Mouse (Mus musculus) small intestine, adult 2 months (tissue): ENCODE data around the gene E030025P04Rik. TPM values are rescaled to one million over a fixed set of nuclear protein-coding genes. Genes with fewer than 3 reads are reported as not detected.

ENCODE experiments used
- H3K27ac ChIP-seq: fragments of 200-500 bp; 2 replicates; pipeline ENCODE4 v1.5.1; 2012; ENCODE audit warnings: low read depth, low read length, control low read depth, inconsistent platforms; ENCODE audit not compliant: insufficient read depth
- H3K27me3 ChIP-seq: fragments of 200-500 bp; 2 replicates; pipeline ENCODE4 v1.6.1; 2012; ENCODE audit warnings: mild to moderate bottlenecking, moderate library complexity, low read length, inconsistent platforms; ENCODE audit not compliant: control insufficient read depth, insufficient read depth
- H3K36me3 ChIP-seq: fragments of 200-500 bp; 2 replicates; pipeline ENCODE4 v1.6.1; 2012; ENCODE audit warnings: mild to moderate bottlenecking, low read length, control low read depth, inconsistent platforms; ENCODE audit not compliant: control insufficient read depth, insufficient read depth
- H3K4me1 ChIP-seq: fragments of 200-500 bp; 2 replicates; pipeline ENCODE4 v1.6.1; 2012; ENCODE audit warnings: low read length, inconsistent platforms, mixed read lengths; ENCODE audit not compliant: control insufficient read depth, insufficient read depth, insufficient read length
- H3K4me3 ChIP-seq: fragments of 200-500 bp; 2 replicates; pipeline ENCODE4 v1.5.1; 2012; ENCODE audit warnings: low read depth, mild to moderate bottlenecking, control low read depth, inconsistent platforms, low read length, moderate library complexity
- CTCF ChIP-seq: fragments of 200-500 bp; IDR thresholded peaks from 2 replicates; pipeline ENCODE4 v1.5.1; 2012; ENCODE audit warnings: low read depth, mild to moderate bottlenecking, control low read depth, inconsistent platforms, low read length, moderate library complexity, mixed read lengths; ENCODE audit not compliant: insufficient replicate concordance, insufficient read length; ENCODE audit errors: extremely low read depth
- POLR2A ChIP-seq: fragments of 200-500 bp; IDR thresholded peaks from 2 replicates; pipeline ENCODE4 v1.6.1; 2012; ENCODE audit warnings: low read depth, mild to moderate bottlenecking, control low read depth, inconsistent platforms, low read length, moderate library complexity
- WGBS: fragments of 180-500 bp; shearing (Covaris S2); methylation state at CpG from one replicate; pipeline ENCODE4 v1.1.7; 2018; 5-methylcytosine and 5-hydroxymethylcytosine counted together
- polyA plus RNA-seq: library from polyadenylated mRNA; depleted of rRNA; stranded (reverse); fragments of >200 nt; gene quantifications from 2 replicates; pipeline ENCODE4 v1.2.3, GENCODE M21; 2012

Gene E030025P04Rik
- polyA plus RNA-seq, 1 experiment, result not detected

DNA sequence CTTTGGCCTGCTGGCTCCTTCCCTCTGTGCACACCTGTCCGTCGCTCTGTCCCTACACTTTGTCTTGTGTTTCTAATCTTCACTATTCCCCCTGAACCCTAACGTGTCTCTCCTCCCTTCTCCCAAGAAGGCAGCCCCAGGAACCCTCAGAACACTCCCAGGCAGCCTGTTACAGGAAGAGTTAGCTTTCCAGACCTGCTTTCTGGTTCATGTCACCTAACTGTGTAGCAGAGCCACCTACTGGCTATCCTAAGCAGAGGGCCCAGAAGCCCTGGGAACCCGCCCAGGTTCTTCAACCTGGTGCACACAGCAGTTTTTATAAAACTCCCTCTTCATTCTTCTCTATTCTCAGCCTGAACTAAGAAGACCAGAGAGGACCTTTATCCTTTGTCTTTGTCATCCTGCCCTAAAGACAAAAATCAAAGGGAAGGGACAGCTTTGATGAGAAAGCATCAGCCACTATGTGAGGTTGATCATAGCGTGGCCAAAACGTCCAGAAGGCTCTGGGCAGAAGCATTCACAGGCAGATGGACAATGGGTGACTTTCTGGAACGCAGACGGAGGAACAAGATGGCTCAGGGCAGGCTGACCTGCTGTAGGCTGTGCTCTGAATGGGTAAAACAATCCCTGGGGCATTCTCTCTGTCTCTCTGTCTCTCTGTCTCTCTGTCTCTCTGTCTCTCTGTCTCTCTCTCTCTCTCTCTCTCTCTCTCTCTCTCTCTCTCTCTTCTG, 34.8 kb upstream of the E030025P04Rik start:
- no peaks in the 10 kb centered on the region for H3K27me3 ChIP-seq
- no peak for TF ChIP-seq POLR2A
- peak; percentile 66; the same call in 1 of the 2 replicates for TF ChIP-seq CTCF
- H3K27ac ChIP-seq, result peak overlapping the region; percentile 36
- 45% methylated on average over 8 of the region's 8 CpGs for WGBS
- no peak overlapping the region for H3K4me3 ChIP-seq
- H3K4me1 ChIP-seq, result peaks cover 35% of the 10 kb centered on the region
- H3K36me3 ChIP-seq, result no peaks in the 10 kb centered on the region

- WGBS, result 93% methylated on average over 8 of the region's 8 CpGs
- no peak overlapping the region for H3K4me3 ChIP-seq
- H3K4me1 ChIP-seq, result peaks cover 21% of the 10 kb centered on the region
- H3K27me3 ChIP-seq, result no peaks in the 10 kb centered on the region
- no peaks in the 10 kb centered on the region for H3K36me3 ChIP-seq
- TF ChIP-seq POLR2A (no peak), CTCF (no peak)
- no peak overlapping the region for H3K27ac ChIP-seq
These were observed 31.3 kb upstream of the E030025P04Rik start for GRCm38 (mm10) chr11:109175376-109175969.

GRCm38 (mm10) chr11:109172224-109172623, 28.1 kb upstream of the E030025P04Rik start:
- H3K27me3 ChIP-seq, result no peaks in the 10 kb centered on the region
- TF ChIP-seq CTCF, result peak; percentile 33; the same call in 1 of the 2 replicates
- TF ChIP-seq POLR2A, result no peak
- no peaks in the 10 kb centered on the region for H3K36me3 ChIP-seq
- H3K27ac ChIP-seq, result no peak overlapping the region
- H3K4me1 ChIP-seq, result no peaks in the 10 kb centered on the region
- H3K4me3 ChIP-seq, result no peak overlapping the region
- WGBS, result 98% methylated on average over 1 of the region's 1 CpGs

GRCm38 (mm10) chr11:109170771-109171170, 26.6 kb upstream of the E030025P04Rik start:
- Histone ChIP-seq H3K4me3 (no peak overlapping the region), H3K4me1 (no peaks in the 10 kb centered on the region), H3K27ac (no peak overlapping the region), H3K36me3 (no peaks in the 10 kb centered on the region), H3K27me3 (no peaks in the 10 kb centered on the region)
- no peak for TF ChIP-seq CTCF
- TF ChIP-seq POLR2A, result no peak
- WGBS, result 96% methylated on average over 6 of the region's 6 CpGs

- TF ChIP-seq POLR2A, result no peak
- TF ChIP-seq CTCF, result no peak
- H3K27me3 ChIP-seq, result no peaks in the 10 kb centered on the region
- H3K36me3 ChIP-seq, result no peaks in the 10 kb centered on the region
- no peak overlapping the region for H3K27ac ChIP-seq
- WGBS, result 85% methylated on average over 5 of the region's 5 CpGs
- no peak overlapping the region for H3K4me3 ChIP-seq
- no peaks in the 10 kb centered on the region for H3K4me1 ChIP-seq
These were observed 13.5 kb upstream of the E030025P04Rik start for GRCm38 (mm10) chr11:109157694-109158093.

DNA sequence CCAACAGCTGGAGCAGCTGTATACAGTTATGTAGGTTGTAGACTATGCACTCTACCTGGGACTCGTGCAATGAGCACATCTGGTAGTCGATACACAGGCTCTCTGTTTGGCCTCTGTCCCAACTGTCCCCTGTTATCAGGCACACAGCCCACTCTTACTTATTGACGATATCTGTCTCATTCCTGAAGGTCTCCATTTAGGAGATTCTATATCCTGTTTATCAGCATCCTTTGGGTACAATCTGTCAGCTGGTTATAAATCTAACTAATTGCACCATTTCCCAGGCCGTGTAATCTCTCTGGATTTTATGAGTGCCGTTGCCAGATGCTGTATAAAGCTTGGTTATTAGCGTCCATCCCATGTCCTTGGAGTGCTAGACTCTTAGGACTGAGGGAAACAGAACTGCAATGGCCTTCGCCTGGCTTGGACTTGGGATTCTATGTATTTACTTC, 747 bp upstream of the E030025P04Rik start:
- Histone ChIP-seq H3K27ac (no peak overlapping the region), H3K4me3 (no peak overlapping the region), H3K27me3 (no peaks in the 10 kb centered on the region), H3K36me3 (no peaks in the 10 kb centered on the region), H3K4me1 (peaks cover 11% of the 10 kb centered on the region; the same call in 1 of the 2 replicates)
- no peak for TF ChIP-seq POLR2A
- no peak for TF ChIP-seq CTCF
- WGBS, result 13% methylated on average over 7 of the region's 7 CpGs

DNA sequence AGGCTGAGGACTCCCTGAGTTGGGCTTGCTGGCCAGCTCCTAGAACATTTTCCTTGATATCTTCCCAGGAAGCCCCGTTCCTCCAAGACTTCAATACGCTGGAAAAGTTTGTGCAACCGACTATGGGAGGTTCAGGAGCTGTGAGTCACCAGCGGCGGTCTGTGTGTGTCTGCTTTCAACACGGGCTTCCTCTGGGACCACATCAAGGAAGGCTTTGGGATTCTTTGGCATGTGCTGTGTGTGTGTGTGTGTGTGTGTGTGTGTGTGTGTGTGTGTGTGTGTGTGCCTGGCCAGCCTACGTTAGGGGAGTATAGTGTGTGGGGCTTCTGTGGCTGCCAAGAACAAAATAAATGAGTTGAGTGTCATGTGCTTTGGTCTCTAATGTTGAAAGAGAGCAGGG, 17.7 kb downstream of the E030025P04Rik start:
- TF ChIP-seq POLR2A (no peak), CTCF (no peak)
- H3K27ac ChIP-seq, result no peak overlapping the region
- whole genome bisulfite sequencing, result 76% methylated on average over 7 of the region's 7 CpGs
- no peaks in the 10 kb centered on the region for H3K27me3 ChIP-seq
- no peak overlapping the region for H3K4me3 ChIP-seq
- H3K36me3 ChIP-seq, result no peaks in the 10 kb centered on the region
- no peaks in the 10 kb centered on the region for H3K4me1 ChIP-seq
